Mouse (Mus musculus) bone marrow, adult 2 months (tissue): ENCODE measurements around the gene C2cd2.

Source experiments
- CTCF ChIP-seq: fragments of 200-500 bp; IDR thresholded peaks from 2 replicates; pipeline ENCODE4 v1.5.1; 2011; ENCODE audit warnings: low read length, control low read depth; ENCODE audit not compliant: control insufficient read depth, insufficient read depth
- POLR2A ChIP-seq: fragments of 200-500 bp; IDR thresholded peaks from 2 replicates; pipeline ENCODE4 v1.6.1; 2011; ENCODE audit warnings: low read depth, mild to moderate bottlenecking, control low read depth, low read length, borderline replicate concordance; ENCODE audit not compliant: control insufficient read depth

DNA sequence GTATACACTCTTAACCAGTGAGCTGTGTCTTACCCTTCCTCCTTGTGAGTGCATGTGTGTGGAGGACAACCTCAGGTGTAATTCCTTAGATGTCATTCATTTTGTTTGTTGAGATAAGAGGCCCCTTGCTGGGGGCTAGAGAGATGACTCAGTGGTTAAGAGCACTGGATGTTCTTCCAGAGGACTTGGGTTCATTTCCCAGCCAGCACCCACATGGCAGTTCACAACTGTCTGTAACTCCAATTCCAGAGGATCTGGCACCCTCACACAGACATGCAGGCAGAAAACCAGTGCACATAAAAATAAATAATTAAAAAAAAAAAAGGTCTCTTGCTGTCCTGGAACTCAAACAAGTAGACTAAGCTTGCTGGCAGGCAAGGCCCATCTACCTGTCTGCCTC, 20.6 kb downstream of the C2cd2 start:
- no peak for TF ChIP-seq CTCF
- TF ChIP-seq POLR2A = no peak
